11 mouse cellular contexts compared by ENCODE assay signal in genomic region chr11:97810970-97811369, GRCm38 (mm10). TPM values are rescaled to one million over a fixed set of nuclear protein-coding genes. Genes with fewer than 3 reads are reported as not detected.
DNase-seq lines count a peak whose midpoint lies in the region; ATAC-seq lines count a peak whose summit lies in the region.
"Had no signal": no experiment of that assay in that cellular context is flagged by ENCODE, and none has a peak within 500 bp of the region (broad histone marks: within the 10 kb centered on the region; RNA-seq: fewer than 3 reads in every experiment).

No protein-coding gene starts in this region.

- intact Hi-C loops in heart, postnatal 14 days (cut with DNase I), result no loop called here

- H3K4me1 ChIP-seq in forebrain, embryonic 12.5 days, result peaks cover 96% of the 10 kb centered on the region
- H3K4me1 ChIP-seq in forebrain, embryonic 11.5 days (replicated peaks; ENCODE audit: control insufficient read depth, insufficient read depth, low read length), result peaks cover 57% of the 10 kb centered on the region
- peaks cover 61% of the 10 kb centered on the region for H3K4me1 ChIP-seq in neural tube, embryonic 11.5 days (ENCODE audit: control insufficient read depth, insufficient read depth, low read length)
- peaks cover 88% of the 10 kb centered on the region for H3K4me1 ChIP-seq in intestine, embryonic 15.5 days (replicated peaks)
- H3K4me1 ChIP-seq in stomach, embryonic 15.5 days, result peaks cover 81% of the 10 kb centered on the region

- no peaks in the 10 kb centered on the region for H3K9me3 ChIP-seq in forebrain, embryonic 12.5 days
- H3K9me3 ChIP-seq in forebrain, embryonic 11.5 days (ENCODE audit: control insufficient read depth, low read length), result no peaks in the 10 kb centered on the region
- H3K9me3 ChIP-seq in neural tube, embryonic 11.5 days (ENCODE audit: control insufficient read depth, low read length), result no peaks in the 10 kb centered on the region
- no peaks in the 10 kb centered on the region for H3K9me3 ChIP-seq in intestine, embryonic 15.5 days
- H3K9me3 ChIP-seq in stomach, embryonic 15.5 days, result no peaks in the 10 kb centered on the region
- H3K9me3 ChIP-seq: heart, embryonic 15.5 days had no signal

- H3K4me3 ChIP-seq in forebrain, embryonic 12.5 days (replicated peaks), result no peak overlapping the region
- H3K4me3 ChIP-seq in forebrain, embryonic 11.5 days (ENCODE audit: low read depth, low read length), result no peak overlapping the region
- H3K4me3 ChIP-seq in neural tube, embryonic 11.5 days (ENCODE audit: low read depth, low read length), result no peak overlapping the region
- no peak overlapping the region for H3K4me3 ChIP-seq in intestine, embryonic 15.5 days (replicated peaks)
- no peak overlapping the region for H3K4me3 ChIP-seq in stomach, embryonic 15.5 days (replicated peaks)
- H3K4me3 ChIP-seq: heart, embryonic 15.5 days had no signal

- H3K4me2 ChIP-seq in forebrain, embryonic 12.5 days, result no peak overlapping the region
- H3K4me2 ChIP-seq in forebrain, embryonic 11.5 days (ENCODE audit: low read depth, low read length, severe bottlenecking), result no peak overlapping the region
- H3K4me2 ChIP-seq in neural tube, embryonic 11.5 days (ENCODE audit: low read depth), result no peak overlapping the region
- peak overlapping the region; percentile 47 for H3K4me2 ChIP-seq in intestine, embryonic 15.5 days (replicated peaks)
- no peak overlapping the region for H3K4me2 ChIP-seq in stomach, embryonic 15.5 days
- H3K4me2 ChIP-seq: heart, embryonic 15.5 days had no signal

- peak overlapping the region; percentile 93 for H3K27ac ChIP-seq in forebrain, embryonic 12.5 days
- no peak overlapping the region for H3K27ac ChIP-seq in forebrain, embryonic 11.5 days (ENCODE audit: low read depth, low read length)
- peak overlapping the region; percentile 44; the same call in 1 of the 2 replicates for H3K27ac ChIP-seq in neural tube, embryonic 11.5 days (ENCODE audit: low read depth, low read length)
- peak overlapping the region; percentile 89; the same call in 1 of the 2 replicates for H3K27ac ChIP-seq in intestine, embryonic 15.5 days
- H3K27ac ChIP-seq in stomach, embryonic 15.5 days, result peak overlapping the region; percentile 75; the same call in 1 of the 2 replicates
- H3K27ac ChIP-seq: heart, embryonic 15.5 days had no signal

- peaks cover 46% of the 10 kb centered on the region for H3K36me3 ChIP-seq in forebrain, embryonic 12.5 days (replicated peaks)
- no peaks in the 10 kb centered on the region for H3K36me3 ChIP-seq in forebrain, embryonic 11.5 days (ENCODE audit: control insufficient read depth, insufficient read depth, low read length)
- no peaks in the 10 kb centered on the region; the same call in 1 of the 2 replicates for H3K36me3 ChIP-seq in neural tube, embryonic 11.5 days (ENCODE audit: control insufficient read depth, insufficient read depth, low read length)
- H3K36me3 ChIP-seq in intestine, embryonic 15.5 days, result peaks cover 26% of the 10 kb centered on the region
- peaks cover 13% of the 10 kb centered on the region; the same call in 1 of the 2 replicates for H3K36me3 ChIP-seq in stomach, embryonic 15.5 days

- H3K27me3 ChIP-seq in forebrain, embryonic 12.5 days, result no peaks in the 10 kb centered on the region
- H3K27me3 ChIP-seq in forebrain, embryonic 11.5 days (ENCODE audit: control insufficient read depth, insufficient read depth, low read length), result no peaks in the 10 kb centered on the region
- H3K27me3 ChIP-seq in neural tube, embryonic 11.5 days (ENCODE audit: control insufficient read depth, insufficient read depth, low read length), result no peaks in the 10 kb centered on the region
- H3K27me3 ChIP-seq in intestine, embryonic 15.5 days (replicated peaks), result no peaks in the 10 kb centered on the region
- H3K27me3 ChIP-seq in stomach, embryonic 15.5 days (replicated peaks), result no peaks in the 10 kb centered on the region
- H3K27me3 ChIP-seq: heart, embryonic 15.5 days had no signal

- ATAC-seq in forebrain, embryonic 12.5 days (ENCODE audit: low FRiP score), result no peak
- no peak for ATAC-seq in forebrain, embryonic 11.5 days (replicated peaks; ENCODE audit: low FRiP score)
- ATAC-seq in neural tube, embryonic 11.5 days (ENCODE audit: insufficient read depth, low FRiP score, low TSS enrichment), result no peak
- ATAC-seq in intestine, embryonic 15.5 days, result no peak
- ATAC-seq in stomach, embryonic 15.5 days (ENCODE audit: insufficient read depth, low FRiP score, low read depth), result no peak

- 10% methylated on average over 3 of the region's 3 CpGs for WGBS in forebrain, embryonic 12.5 days
- WGBS in forebrain, embryonic 11.5 days, result 11% methylated on average over 3 of the region's 3 CpGs
- 35% methylated on average over 3 of the region's 3 CpGs for whole genome bisulfite sequencing in neural tube, embryonic 11.5 days
- WGBS in intestine, embryonic 15.5 days, result 40% methylated on average over 3 of the region's 3 CpGs
- 55% methylated on average over 3 of the region's 3 CpGs for WGBS in stomach, embryonic 15.5 days

- peak overlapping the region; percentile 44; the same call in 1 of the 2 replicates for H3K9ac ChIP-seq in forebrain, embryonic 12.5 days
- H3K9ac ChIP-seq in forebrain, embryonic 11.5 days (ENCODE audit: low read length), result no peak overlapping the region
- no peak overlapping the region; the same call in 1 of the 2 replicates for H3K9ac ChIP-seq in neural tube, embryonic 11.5 days (ENCODE audit: low read length)
- H3K9ac ChIP-seq in intestine, embryonic 15.5 days, result no peak overlapping the region
- H3K9ac ChIP-seq in stomach, embryonic 15.5 days, result no peak overlapping the region
- H3K9ac ChIP-seq: heart, embryonic 15.5 days had no signal

- DNase-seq in forebrain, embryonic 11.5 days (ENCODE audit: low spot score), result no peak
- DNase-seq in neural tube, embryonic 11.5 days (ENCODE audit: low spot score), result no peak
- no peak for DNase-seq in neural tube, embryonic 10.5 days (ENCODE audit: extremely low spot score, low spot score)
- no peak for DNase-seq in heart, postnatal 14 days
- DNase-seq in layer of hippocampus, adult 9-10 months (ENCODE audit: low spot score), result no peak
- DNase-seq: right cerebral cortex, postnatal 25 days had no signal

RNA-seq across cellular contexts. Expression of gene Lasp1, which starts 12.2 kb away (rescaled TPM):
- 103 and 109 TPM in 2 replicates for polyA plus RNA-seq in forebrain, embryonic 12.5 days (2016; fragmentation: Nextera tagmentation; extraction: Ambion mirVana)
- polyA plus RNA-seq in forebrain, embryonic 11.5 days (2014; fragmentation: Nextera tagmentation; extraction: Ambion mirVana), result 77.6 and 77.8 TPM in 2 replicates
- polyA plus RNA-seq in neural tube, embryonic 11.5 days (2014; fragmentation: Nextera tagmentation; extraction: Ambion mirVana), result 68.8 and 73.1 TPM in 2 replicates
- polyA plus RNA-seq in intestine, embryonic 15.5 days (2015; fragmentation: Nextera tagmentation; extraction: Ambion mirVana), result 123 and 126 TPM in 2 replicates
- 112 and 122 TPM in 2 replicates for polyA plus RNA-seq in stomach, embryonic 15.5 days (2015; fragmentation: Nextera tagmentation; extraction: Ambion mirVana)
- total RNA-seq in heart, postnatal 14 days (2021), result 10 to 100 TPM; 47.8 to 49.6 TPM

RNA-seq across cellular contexts. Expression of gene Rpl23, which starts 28.7 kb away (rescaled TPM):
- 392 and 426 TPM in 2 replicates for polyA plus RNA-seq in forebrain, embryonic 12.5 days (2016; fragmentation: Nextera tagmentation; extraction: Ambion mirVana)
- polyA plus RNA-seq in forebrain, embryonic 11.5 days (2014; fragmentation: Nextera tagmentation; extraction: Ambion mirVana), result 400 and 454 TPM in 2 replicates
- polyA plus RNA-seq in neural tube, embryonic 11.5 days (2014; fragmentation: Nextera tagmentation; extraction: Ambion mirVana), result 453 and 457 TPM in 2 replicates
- polyA plus RNA-seq in intestine, embryonic 15.5 days (2015; fragmentation: Nextera tagmentation; extraction: Ambion mirVana), result 530 and 606 TPM in 2 replicates
- 502 and 526 TPM in 2 replicates for polyA plus RNA-seq in stomach, embryonic 15.5 days (2015; fragmentation: Nextera tagmentation; extraction: Ambion mirVana)
- total RNA-seq in heart, postnatal 14 days (2021), result 100 to 1,000 TPM; 503 to 533 TPM

RNA-seq across cellular contexts. Expression of gene B230217C12Rik, which starts 29.6 kb away (rescaled TPM):
- polyA plus RNA-seq in forebrain, embryonic 12.5 days (2016; fragmentation: Nextera tagmentation; extraction: Ambion mirVana), result 15.1 and 17.0 TPM in 2 replicates
- polyA plus RNA-seq in forebrain, embryonic 11.5 days (2014; fragmentation: Nextera tagmentation; extraction: Ambion mirVana), result 13.3 and 17.7 TPM in 2 replicates
- 14.1 and 15.0 TPM in 2 replicates for polyA plus RNA-seq in neural tube, embryonic 11.5 days (2014; fragmentation: Nextera tagmentation; extraction: Ambion mirVana)
- 5.2 and 5.3 TPM in 2 replicates for polyA plus RNA-seq in intestine, embryonic 15.5 days (2015; fragmentation: Nextera tagmentation; extraction: Ambion mirVana)
- 4.0 and 5.7 TPM in 2 replicates for polyA plus RNA-seq in stomach, embryonic 15.5 days (2015; fragmentation: Nextera tagmentation; extraction: Ambion mirVana)
- total RNA-seq in heart, postnatal 14 days (2021), result 1 to 10 TPM in 1 of 2 experiments, under 1 TPM in 1; 0.95 to 1.1 TPM

RNA-seq across cellular contexts. Expression of gene 1700001P01Rik, which starts 35.3 kb away (rescaled TPM):
- 0.55 and 1.0 TPM in 2 replicates for polyA plus RNA-seq in forebrain, embryonic 12.5 days (2016; fragmentation: Nextera tagmentation; extraction: Ambion mirVana)
- polyA plus RNA-seq in forebrain, embryonic 11.5 days (2014; fragmentation: Nextera tagmentation; extraction: Ambion mirVana), result 0.44 TPM in 1 of 2 replicates, not detected in the other
- not detected in 2 replicates for polyA plus RNA-seq in neural tube, embryonic 11.5 days (2014; fragmentation: Nextera tagmentation; extraction: Ambion mirVana)
- polyA plus RNA-seq in intestine, embryonic 15.5 days (2015; fragmentation: Nextera tagmentation; extraction: Ambion mirVana), result 0.24 TPM in 1 of 2 replicates, not detected in the other
- polyA plus RNA-seq in stomach, embryonic 15.5 days (2015; fragmentation: Nextera tagmentation; extraction: Ambion mirVana), result 0.37 and 0.60 TPM in 2 replicates
- under 1 TPM in 1 of 2 experiments, not detected in 1; 0.65 TPM for total RNA-seq in heart, postnatal 14 days (2021)
- polyA plus RNA-seq: liver, embryonic 16.5 days had no signal

RNA-seq across cellular contexts. Expression of gene Cwc25, which starts 44.6 kb away (rescaled TPM):
- polyA plus RNA-seq in forebrain, embryonic 12.5 days (2016; fragmentation: Nextera tagmentation; extraction: Ambion mirVana), result 21.5 and 22.4 TPM in 2 replicates
- 16.3 and 19.5 TPM in 2 replicates for polyA plus RNA-seq in forebrain, embryonic 11.5 days (2014; fragmentation: Nextera tagmentation; extraction: Ambion mirVana)
- 13.3 and 13.7 TPM in 2 replicates for polyA plus RNA-seq in neural tube, embryonic 11.5 days (2014; fragmentation: Nextera tagmentation; extraction: Ambion mirVana)
- 13.3 and 13.4 TPM in 2 replicates for polyA plus RNA-seq in intestine, embryonic 15.5 days (2015; fragmentation: Nextera tagmentation; extraction: Ambion mirVana)
- 14.8 and 16.8 TPM in 2 replicates for polyA plus RNA-seq in stomach, embryonic 15.5 days (2015; fragmentation: Nextera tagmentation; extraction: Ambion mirVana)
- 10 to 100 TPM in 1 of 2 experiments, 1 to 10 TPM in 1; 8.9 to 10.6 TPM for total RNA-seq in heart, postnatal 14 days (2021)
